Mouse (Mus musculus) layer of hippocampus, postnatal 36 days (tissue): Measurements from ENCODE around the gene St6galnac4. TPM values are rescaled to one million over a fixed set of nuclear protein-coding genes. Genes with fewer than 3 reads are reported as not detected.

ENCODE experiments used
- DNase-seq, 2 experiments: peaks; one replicate each; pipeline ENCODE4 v3.0.0; 2022
- total RNA-seq, 2 experiments: library from RNA; stranded (reverse); gene quantifications; 2 replicates each; pipeline ENCODE4 v1.2.3; 2021

The St6galnac4 gene
- total RNA-seq, 2 experiments from 2014 or later = 35.6 to 41.2 TPM

- no peak for DNase-seq
Measured at GRCm38 (mm10) chr2:32601417-32602065, 14.6 kb downstream of the St6galnac4 start.

- DNase-seq = peak; percentile 84 to 85
Measured at GRCm38 (mm10) chr2:32602600-32603054, 15.7 kb downstream of the St6galnac4 start.

GRCm38 (mm10) chr2:32604631-32605030, 17.7 kb downstream of the St6galnac4 start:
- DNase-seq = no peak

DNA sequence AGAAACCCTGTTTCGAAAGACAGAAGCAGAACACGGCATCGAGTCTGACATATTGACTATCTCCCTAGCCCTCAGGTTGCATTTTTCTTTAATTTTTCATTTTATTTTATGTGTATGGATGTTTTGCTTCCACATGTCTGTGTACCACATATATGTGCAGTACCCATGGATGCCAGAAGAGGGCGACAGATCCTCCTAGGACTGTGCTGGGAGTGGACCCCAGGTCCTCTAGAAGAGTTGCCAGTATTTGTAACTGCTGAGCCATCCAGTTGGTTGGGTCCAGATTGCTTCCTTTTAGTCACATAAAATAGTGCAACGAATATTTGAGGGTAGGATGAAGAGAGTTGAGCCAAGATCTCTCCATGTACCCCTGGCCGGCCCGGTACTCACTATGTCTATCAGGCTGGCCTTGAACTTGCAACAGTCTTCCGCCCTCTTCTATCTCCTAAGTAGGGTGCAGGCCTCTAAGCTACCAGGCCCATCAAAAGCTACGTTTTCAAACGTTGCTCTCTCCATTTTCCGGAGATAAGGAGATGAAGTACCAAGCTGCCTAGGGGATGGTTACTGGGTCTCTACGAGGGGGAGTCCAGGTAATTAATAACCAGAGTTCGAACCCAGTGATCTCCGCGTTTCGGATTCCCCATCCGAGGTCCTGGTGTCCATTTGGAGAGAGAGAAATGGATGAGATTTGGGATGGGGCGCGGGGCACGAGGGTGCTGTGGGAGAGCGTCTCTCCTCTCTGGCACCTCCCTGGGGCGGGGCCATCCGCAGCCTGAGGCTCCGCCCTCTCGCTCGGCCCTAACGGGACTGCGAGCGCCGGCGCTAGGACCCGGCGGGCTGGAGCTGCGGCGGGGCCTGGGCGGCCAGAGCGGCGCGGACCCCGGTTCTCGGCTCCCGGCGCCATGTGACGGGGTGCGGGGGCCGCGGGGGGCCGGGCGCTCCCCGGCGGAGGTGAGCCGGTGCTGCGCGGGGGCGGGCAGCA, 19.6 kb downstream of the St6galnac4 start:
- peak; percentile 80 to 82 for DNase-seq

DNA sequence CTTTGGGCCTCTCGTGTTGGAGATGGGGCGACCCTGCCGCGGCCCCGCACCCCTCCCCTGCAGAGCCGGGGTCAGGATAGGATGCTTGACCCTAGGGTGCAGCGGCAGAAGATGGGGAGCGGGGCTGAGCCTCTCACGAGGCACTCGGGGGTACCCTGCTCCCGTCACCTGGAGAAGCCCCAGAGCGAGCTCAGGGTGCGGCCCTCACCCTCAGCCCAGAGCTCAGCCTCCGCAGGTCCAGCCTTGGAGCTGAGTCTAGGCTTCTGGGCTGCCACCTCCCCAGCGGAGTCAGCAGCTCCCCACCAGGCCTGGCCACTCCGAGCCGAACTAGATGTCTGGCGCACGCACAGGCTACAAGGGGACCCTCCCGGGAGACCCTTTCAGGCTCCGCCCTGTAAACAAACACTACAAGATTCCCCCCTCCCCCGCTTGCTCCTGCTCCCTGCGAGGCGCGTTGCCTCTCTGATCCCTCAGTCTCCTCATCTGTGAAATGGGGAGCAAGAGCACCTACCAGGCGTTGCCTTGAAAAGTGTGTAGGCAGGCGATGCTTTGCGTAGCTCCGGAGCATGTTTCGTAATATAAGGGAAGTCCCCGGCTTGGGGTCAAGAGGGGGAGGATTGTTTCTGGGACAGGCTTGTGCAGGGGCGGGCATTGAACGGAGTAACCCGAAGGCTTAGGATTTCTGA, 20.5 kb downstream of the St6galnac4 start:
- no peak for DNase-seq

DNA sequence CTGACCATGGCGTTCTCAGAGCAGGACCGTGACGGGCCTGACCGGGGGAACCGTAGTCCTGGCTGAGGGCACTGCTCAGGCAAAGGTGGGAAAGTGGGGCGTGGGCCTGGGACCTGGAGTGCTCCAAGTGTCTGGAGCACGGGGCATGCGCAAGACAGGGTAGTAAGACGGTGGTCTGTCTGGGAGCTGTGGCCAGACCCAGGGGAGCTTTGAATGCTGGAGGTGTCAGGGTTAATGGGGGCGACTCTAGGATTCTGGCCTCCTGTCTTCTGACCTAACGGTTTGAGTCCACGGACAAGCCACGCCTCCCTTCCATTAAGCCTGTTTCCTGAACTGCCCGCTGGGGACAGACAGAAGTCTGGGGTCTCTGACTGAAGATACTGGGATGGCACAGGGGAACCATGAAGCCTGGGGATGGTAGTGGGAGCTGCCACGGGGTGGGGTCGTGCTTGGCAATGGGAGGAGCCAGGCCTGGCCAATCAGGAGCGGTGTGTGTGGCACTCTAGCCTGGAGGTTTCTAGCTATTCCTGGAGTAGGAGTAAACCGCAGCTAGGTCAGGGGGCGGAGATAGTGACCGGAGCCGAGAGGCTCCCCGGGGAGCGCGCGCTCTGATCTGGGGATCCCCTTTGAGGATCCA, 21.4 kb downstream of the St6galnac4 start:
- DNase-seq = peak in 1 of 2 experiments; percentile 54

- DNase-seq = no peak
Measured at GRCm38 (mm10) chr2:32608778-32609435, 22.0 kb downstream of the St6galnac4 start.

DNA sequence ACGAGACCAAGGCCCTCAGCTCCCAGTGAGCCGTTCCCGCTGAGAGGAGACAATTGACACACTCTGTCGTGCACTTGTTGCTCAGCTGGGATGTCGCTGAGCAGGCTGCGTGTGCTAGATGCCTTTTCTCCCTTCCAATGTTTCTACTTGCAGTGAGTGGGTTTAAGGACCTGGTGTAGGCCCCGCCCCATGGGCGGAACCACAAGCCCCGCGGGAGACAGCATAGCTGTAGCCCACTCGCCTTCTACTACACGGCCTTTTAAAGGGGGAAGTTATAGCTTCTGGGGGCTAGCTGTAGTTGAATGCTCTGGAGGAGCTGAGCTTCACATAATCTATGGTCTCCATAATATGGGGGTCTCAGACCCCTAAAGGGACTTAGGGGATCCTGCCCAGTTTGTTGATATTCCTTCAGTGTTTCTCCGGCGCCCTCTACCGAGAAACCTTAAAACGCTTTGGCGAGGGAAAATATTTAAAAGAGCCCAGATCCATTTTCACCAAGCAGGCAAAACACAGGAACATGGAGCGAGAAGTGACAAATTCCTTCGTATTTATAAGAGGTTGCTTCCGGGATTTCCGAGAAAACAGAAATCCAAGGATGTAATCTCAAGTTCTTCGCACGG, 23.8 kb downstream of the St6galnac4 start:
- DNase-seq = peak in 1 of 2 experiments; percentile 45

- DNase-seq = no peak
Measured at GRCm38 (mm10) chr2:32612274-32612673, 25.4 kb downstream of the St6galnac4 start.

- DNase-seq = no peak
Measured at GRCm38 (mm10) chr2:32617109-32617508, 30.2 kb downstream of the St6galnac4 start.

DNA sequence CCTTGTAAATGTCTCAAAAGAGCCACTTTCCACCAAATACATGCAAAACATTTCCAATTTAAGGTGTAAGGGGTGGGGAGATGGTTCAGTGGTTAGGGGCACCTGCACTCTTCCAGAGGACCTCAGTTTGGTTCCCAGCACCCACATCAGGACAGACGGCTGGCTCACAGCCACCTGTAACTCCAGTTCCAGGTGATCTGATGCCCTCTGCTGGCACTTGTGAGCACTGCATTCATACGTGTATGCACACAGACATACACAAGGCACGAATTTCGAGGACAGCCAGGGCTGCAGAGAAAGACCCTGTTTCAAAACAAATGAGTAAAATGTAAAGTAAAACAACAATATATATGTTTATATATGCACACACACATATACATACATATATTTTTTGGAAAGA, 30.7 kb downstream of the St6galnac4 start:
- DNase-seq = no peak

DNA sequence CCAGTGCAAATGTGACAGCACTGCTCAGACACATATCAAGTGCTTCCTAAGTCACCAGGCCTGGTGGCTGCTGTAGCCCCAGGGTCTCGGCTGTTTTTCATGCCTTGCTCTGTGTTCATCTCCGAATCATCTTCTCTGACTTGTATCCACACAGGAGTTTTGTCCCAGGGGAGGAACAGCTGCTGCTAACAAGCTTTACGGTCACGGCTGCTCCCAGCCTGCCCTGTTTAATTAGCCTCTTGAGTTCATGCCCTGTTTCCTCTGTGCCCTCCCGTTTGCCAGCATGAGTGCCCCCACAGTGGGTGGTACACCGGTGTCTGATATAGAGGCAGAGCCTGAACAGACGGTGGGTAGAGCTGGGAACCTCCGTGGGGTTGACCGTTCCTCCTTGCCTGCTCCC, 31.2 kb downstream of the St6galnac4 start:
- no peak for DNase-seq

- DNase-seq = no peak
Measured at GRCm38 (mm10) chr2:32620682-32621516, 34.0 kb downstream of the St6galnac4 start.

DNA sequence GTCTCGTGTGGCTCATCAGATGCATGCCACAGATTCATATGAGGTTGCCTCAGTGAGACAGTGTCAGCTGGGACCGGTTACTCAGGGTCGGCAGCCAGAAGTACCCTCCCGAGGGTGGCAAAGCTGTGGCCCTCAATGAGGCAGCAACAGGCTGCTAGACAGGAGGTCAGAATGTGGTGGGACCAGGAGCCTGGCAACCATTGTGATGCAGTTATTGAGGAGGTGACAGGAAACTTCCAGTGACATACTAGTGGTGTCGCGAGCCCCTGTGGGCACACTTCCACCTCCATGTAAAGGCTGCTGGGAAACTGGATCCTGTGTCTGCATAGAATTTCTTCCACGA, 34.6 kb downstream of the St6galnac4 start, which contains the start of gene Ak1:
Gene Ak1, plus strand, starts transcription at position 242 of the 343 bp plus-strand sequence.
- DNase-seq = no peak

- DNase-seq = no peak
Measured at GRCm38 (mm10) chr2:32624111-32624748, 37.3 kb downstream of the St6galnac4 start.

- peak; percentile 87 to 89 for DNase-seq
Measured at GRCm38 (mm10) chr2:32625212-32625872, 38.4 kb downstream of the St6galnac4 start.

DNA sequence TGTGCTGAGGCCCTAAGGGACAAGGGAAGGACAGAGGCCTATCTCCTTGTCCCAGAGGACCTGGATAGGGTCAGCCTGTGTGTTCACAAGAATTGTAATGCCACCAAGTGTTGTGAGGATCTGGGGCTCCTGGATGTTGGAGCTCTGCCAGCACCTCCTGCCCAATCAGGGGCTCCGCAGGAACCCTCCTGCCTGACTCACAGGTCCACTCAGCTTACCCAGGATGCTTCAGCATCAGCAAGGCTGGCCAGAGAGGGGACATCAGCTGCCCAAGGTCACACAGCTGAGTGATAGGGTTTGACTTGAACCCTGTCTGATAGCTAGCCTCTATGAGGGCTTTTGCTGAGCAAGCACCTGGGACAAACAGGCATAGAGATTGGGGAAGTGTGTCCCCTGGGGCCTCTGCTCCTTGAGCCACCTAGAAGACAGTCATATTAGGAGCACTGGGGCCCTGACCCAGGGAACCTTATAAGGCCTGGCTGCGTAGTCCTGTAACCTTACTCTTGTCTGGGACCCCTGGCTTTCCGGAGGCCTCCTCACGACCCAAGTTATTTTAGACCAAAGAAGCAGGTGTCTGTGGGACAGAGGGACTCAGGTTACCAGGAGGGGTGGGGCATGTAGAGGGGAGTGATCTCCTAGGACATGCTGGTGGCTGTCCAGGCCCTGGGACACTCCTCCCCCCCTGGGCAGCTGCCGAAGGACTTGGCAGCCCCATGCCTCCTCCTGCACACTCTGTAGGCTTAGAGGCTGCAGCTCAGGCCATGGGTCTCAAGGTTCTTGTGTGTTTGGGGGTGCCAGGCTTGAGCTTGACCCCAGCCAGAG, 39.2 kb downstream of the St6galnac4 start:
- DNase-seq = peak in 1 of 2 experiments; percentile 53
